Mouse (Mus musculus) mature B cell (primary cell): Measurements from ENCODE around the gene Yars2.
"Not testable (repeated sequence)": the region's sequence is repeated elsewhere in the genome, so short reads cannot be mapped to it uniquely, and the experiment has no call there.

Source experiments
- in situ Hi-C: fragments of 300-500 bp; cut with MboI; formaldehyde crosslinking; loops from 2 replicates; pipeline ENCODE4 v1.14.3; 2019

Gene Yars2

GRCm38 (mm10) chr16:16302369-16303137 is at the start of gene Yars2:
Gene Yars2, plus strand, starts transcription at chr16:16302965.
- in situ Hi-C loops = no loop called here

- in situ Hi-C loops = no loop called here
Measured at GRCm38 (mm10) chr16:16253326-16254074, 49.3 kb upstream of the Yars2 start.

- in situ Hi-C loops = no loop called here
Measured at GRCm38 (mm10) chr16:16255217-16255616, 47.5 kb upstream of the Yars2 start.

- in situ Hi-C loops = no loop called here
Measured at GRCm38 (mm10) chr16:16255874-16256273, 46.9 kb upstream of the Yars2 start.

GRCm38 (mm10) chr16:16256672-16257071 is 46.1 kb upstream of the Yars2 start:
- in situ Hi-C loops = no loop called here

GRCm38 (mm10) chr16:16260882-16261281 is 41.9 kb upstream of the Yars2 start:
- in situ Hi-C loops = no loop called here

GRCm38 (mm10) chr16:16261481-16261880 is 41.3 kb upstream of the Yars2 start:
- in situ Hi-C loops = no loop called here

- in situ Hi-C loops = no loop called here
Measured at GRCm38 (mm10) chr16:16262436-16262835, 40.3 kb upstream of the Yars2 start.

- in situ Hi-C loops = no loop called here
Measured at GRCm38 (mm10) chr16:16272978-16273377, 29.8 kb upstream of the Yars2 start.

GRCm38 (mm10) chr16:16273752-16274151 is 29.0 kb upstream of the Yars2 start:
- in situ Hi-C loops = no loop called here

GRCm38 (mm10) chr16:16303138-16303827 is 518 bp downstream of the Yars2 start:
- in situ Hi-C loops = no loop called here

GRCm38 (mm10) chr16:16303888-16304287 is 1.1 kb downstream of the Yars2 start:
- in situ Hi-C loops = no loop called here

- in situ Hi-C loops = no loop called here
Measured at GRCm38 (mm10) chr16:16311319-16311718, 8.6 kb downstream of the Yars2 start.

- in situ Hi-C loops = no loop called here
Measured at GRCm38 (mm10) chr16:16325775-16326336, 23.1 kb downstream of the Yars2 start.

- in situ Hi-C loops = no loop called here
Measured at GRCm38 (mm10) chr16:16346420-16346819, 43.7 kb downstream of the Yars2 start.

- in situ Hi-C loops = no loop called here
Measured at GRCm38 (mm10) chr16:16357908-16358307, 55.1 kb downstream of the Yars2 start.

- in situ Hi-C loops = no loop called here
Measured at GRCm38 (mm10) chr16:16358481-16359100, 55.8 kb downstream of the Yars2 start, which contains the start of gene Dnm1l. Gene Dnm1l, minus strand, starts transcription at chr16:16358959.

GRCm38 (mm10) chr16:16359101-16359482 is 56.3 kb downstream of the Yars2 start:
- in situ Hi-C loops = not testable (repeated sequence)
